Mouse (Mus musculus) liver, postnatal 0 days (tissue): Measurements from ENCODE around the gene Rims4. TPM values are rescaled to one million over a fixed set of nuclear protein-coding genes. Genes with fewer than 3 reads are reported as not detected.

Experiments used
- ATAC-seq: fragments of 200-750 bp; cut with Nextera tagmentation; 2 replicates; pipeline ENCODE4 v1.8.0; 2017; ENCODE audit warnings: mild to moderate bottlenecking, moderate library complexity
- DNase-seq: peaks from one replicate; pipeline ENCODE4 v3.0.0-alpha.2; 2016
- H3K27ac ChIP-seq: fragments of 300-500 bp; sonication (generic); 2 replicates; pipeline ENCODE4 v1.5.1; 2014; ENCODE audit warnings: antibody characterized with exemption, moderate library complexity, mild to moderate bottlenecking, low read depth
- H3K27me3 ChIP-seq: fragments of 300-500 bp; sonication (generic); 2 replicates; pipeline ENCODE4 v1.6.1; 2014; ENCODE audit warnings: low read length, control low read depth, mixed read lengths; ENCODE audit not compliant: insufficient read depth
- H3K36me3 ChIP-seq: fragments of 300-500 bp; sonication (generic); replicated peaks from 2 replicates; pipeline ENCODE4 v1.6.1; 2014; ENCODE audit warnings: mild to moderate bottlenecking, control low read depth, low read length, moderate library complexity, mixed read lengths; ENCODE audit not compliant: insufficient read depth
- H3K4me1 ChIP-seq: fragments of 300-500 bp; sonication (generic); 2 replicates; pipeline ENCODE4 v1.6.1; 2014; ENCODE audit warnings: antibody characterized with exemption, mild to moderate bottlenecking, control low read depth; ENCODE audit not compliant: insufficient read depth
- H3K4me2 ChIP-seq: fragments of 300-500 bp; sonication (generic); 2 replicates; pipeline ENCODE4 v1.6.1; 2014; ENCODE audit warnings: low read depth, mild to moderate bottlenecking, low read length, moderate library complexity, mixed read lengths
- H3K4me3 ChIP-seq: fragments of 300-500 bp; sonication (generic); 2 replicates; pipeline ENCODE4 v1.5.1; 2014; ENCODE audit warnings: low read depth, low read length
- H3K9ac ChIP-seq: fragments of 300-500 bp; sonication (generic); replicated peaks from 2 replicates; pipeline ENCODE4 v1.6.1; 2014; ENCODE audit warnings: mild to moderate bottlenecking, moderate library complexity
- H3K9me3 ChIP-seq: fragments of 300-500 bp; sonication (generic); 2 replicates; pipeline ENCODE4 v1.6.1; 2016; ENCODE audit warnings: mild to moderate bottlenecking, control low read depth, low read length, mixed read lengths
- CTCF ChIP-seq: sonication (generic); IDR thresholded peaks from 2 replicates; pipeline ENCODE4 v1.5.1; 2016; ENCODE audit warnings: antibody characterized with exemption, low read depth
- EP300 ChIP-seq: IDR thresholded peaks from 2 replicates; pipeline ENCODE4 v1.6.1; 2016; ENCODE audit warnings: antibody characterized with exemption, low read depth, mild to moderate bottlenecking
- WGBS: fragments of 180-500 bp; shearing (Covaris S2); extraction: QIAGEN DNeasy Blood & Tissue Kit; methylation state at CpG from one replicate; pipeline ENCODE4 v1.1.7; 2014; ENCODE audit not compliant: insufficient replicate concordance; 5-methylcytosine and 5-hydroxymethylcytosine counted together
- polyA plus RNA-seq: library from polyadenylated mRNA; unstranded; fragments of >200 nt; fragmentation: Nextera tagmentation; extraction: Ambion mirVana; gene quantifications from 2 replicates; pipeline ENCODE4 v1.2.1, GENCODE M21; 2015

Rims4 gene
- polyA plus RNA-seq, 1 experiment from 2014 or later: 1.1 TPM

DNA sequence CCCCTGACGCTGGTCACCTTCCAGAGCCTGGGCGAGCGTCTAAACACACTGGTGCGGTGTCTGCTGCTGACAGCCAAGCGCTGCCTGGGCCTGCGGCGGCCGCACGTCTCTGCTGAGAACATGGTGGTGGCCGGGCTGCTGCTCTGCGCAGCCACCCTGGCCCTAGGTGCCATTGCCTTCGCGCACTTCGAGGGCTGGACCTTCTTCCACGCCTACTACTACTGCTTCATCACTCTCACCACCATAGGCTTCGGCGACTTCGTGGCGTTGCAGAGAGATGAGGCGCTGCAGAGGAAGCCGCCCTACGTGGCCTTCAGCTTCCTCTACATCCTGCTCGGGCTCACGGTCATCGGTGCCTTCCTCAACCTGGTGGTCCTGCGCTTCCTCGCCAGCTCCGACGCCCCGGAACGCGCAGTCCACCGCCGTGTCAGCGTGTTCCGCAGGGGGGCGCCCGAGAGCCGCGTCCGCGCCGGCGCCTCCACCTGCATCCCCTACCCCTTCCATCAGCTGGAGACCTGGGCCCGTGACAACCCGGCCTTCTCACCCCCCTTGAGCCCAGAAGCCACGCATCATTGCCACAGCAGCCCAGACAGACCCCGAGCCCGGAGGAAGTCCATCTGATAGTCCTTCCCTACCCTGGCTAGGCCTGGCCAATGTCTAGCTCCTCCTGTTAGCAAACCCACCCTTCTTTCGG, 60.1 kb downstream of the Rims4 start:
- Histone ChIP-seq H3K9me3 (no peaks in the 10 kb centered on the region), H3K36me3 (no peaks in the 10 kb centered on the region), H3K27me3 (peaks cover 49% of the 10 kb centered on the region), H3K27ac (no peak overlapping the region), H3K4me2 (no peak overlapping the region), H3K4me1 (no peaks in the 10 kb centered on the region), H3K9ac (no peak overlapping the region), H3K4me3 (no peak overlapping the region)
- ATAC-seq (no peak), DNase-seq (peak; percentile 53)
- WGBS: 14% methylated on average over 45 of the region's 50 CpGs
- no peak for TF ChIP-seq EP300
- TF ChIP-seq CTCF: peak; percentile 79

DNA sequence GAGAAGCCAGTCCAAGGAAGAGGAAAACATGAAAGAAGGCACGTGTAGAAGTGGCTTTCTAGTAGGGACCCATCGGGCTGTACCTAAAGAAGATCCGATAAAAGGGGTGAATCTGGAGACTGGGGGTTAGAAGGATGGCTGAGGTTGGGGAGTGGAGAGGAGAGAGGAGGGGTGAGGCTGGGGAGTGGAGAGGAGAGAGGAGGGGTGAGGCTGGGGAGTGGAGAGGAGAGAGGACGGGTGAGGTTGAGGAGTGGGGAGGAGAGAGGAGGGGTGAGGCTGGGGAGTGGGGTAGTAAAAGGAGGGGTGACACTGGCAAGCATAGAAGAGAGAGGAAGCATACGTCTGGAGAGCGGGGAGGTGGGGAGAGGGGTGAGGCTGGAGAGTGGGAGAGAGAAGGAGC, 61.2 kb downstream of the Rims4 start:
- no peaks in the 10 kb centered on the region for H3K4me1 ChIP-seq
- ATAC-seq: no peak
- 73% methylated on average over 6 of the region's 6 CpGs for WGBS

DNA sequence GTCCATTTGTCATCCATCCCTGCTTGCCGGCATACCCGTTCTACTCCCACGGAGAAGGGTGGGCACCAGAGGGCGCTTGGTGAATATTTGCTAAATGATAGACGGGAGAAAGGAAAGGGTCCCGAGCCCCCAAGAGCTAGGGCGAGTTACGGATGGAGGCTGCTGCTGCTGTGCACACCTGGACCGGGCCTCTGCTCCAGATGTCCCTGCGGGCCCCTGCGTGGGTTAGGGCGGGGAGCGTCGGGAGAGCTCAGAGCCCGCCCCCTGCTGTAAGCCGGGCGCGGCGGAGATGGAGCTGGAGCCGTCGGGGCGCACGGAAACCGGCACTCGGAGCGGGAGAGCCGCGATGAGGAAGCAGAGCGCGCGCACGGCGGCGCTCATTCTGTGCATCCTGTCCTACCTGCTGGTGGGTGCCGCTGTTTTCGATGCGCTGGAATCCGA, 65.0 kb downstream of the Rims4 start, which contains the start of gene Kcnk15:
Gene Kcnk15 (plus strand): TSS at position 191 of the 441 bp plus-strand sequence.
- H3K9me3 ChIP-seq: no peaks in the 10 kb centered on the region
- H3K4me2 ChIP-seq: no peak within 1 kb of the TSS
- H3K36me3 ChIP-seq: no peaks in the 10 kb centered on the region
- no peak within 1 kb of the TSS for H3K9ac ChIP-seq
- peak; percentile 16 for DNase-seq
- H3K27ac ChIP-seq: no peak within 1 kb of the TSS
- H3K4me3 ChIP-seq: no peak within 1 kb of the TSS
- WGBS: 1% methylated on average over 36 of the region's 38 CpGs
- peak; percentile 27 for TF ChIP-seq CTCF
- TF ChIP-seq EP300: no peak
- H3K4me1 ChIP-seq: no peaks in the 10 kb centered on the region
- ATAC-seq: no peak
- peaks cover 63% of the 10 kb centered on the region for H3K27me3 ChIP-seq

More for the DNA sequence above, 61.2 kb downstream of the Rims4 start:
- H3K36me3 ChIP-seq: no peaks in the 10 kb centered on the region
- H3K27me3 ChIP-seq: peaks cover 55% of the 10 kb centered on the region
- TF ChIP-seq CTCF: no peak
- TF ChIP-seq EP300: no peak
- no peak overlapping the region for H3K4me3 ChIP-seq
- no peak overlapping the region for H3K4me2 ChIP-seq
- no peak overlapping the region for H3K27ac ChIP-seq
- DNase-seq: no peak
- H3K9ac ChIP-seq: no peak overlapping the region
- no peaks in the 10 kb centered on the region for H3K9me3 ChIP-seq

DNA sequence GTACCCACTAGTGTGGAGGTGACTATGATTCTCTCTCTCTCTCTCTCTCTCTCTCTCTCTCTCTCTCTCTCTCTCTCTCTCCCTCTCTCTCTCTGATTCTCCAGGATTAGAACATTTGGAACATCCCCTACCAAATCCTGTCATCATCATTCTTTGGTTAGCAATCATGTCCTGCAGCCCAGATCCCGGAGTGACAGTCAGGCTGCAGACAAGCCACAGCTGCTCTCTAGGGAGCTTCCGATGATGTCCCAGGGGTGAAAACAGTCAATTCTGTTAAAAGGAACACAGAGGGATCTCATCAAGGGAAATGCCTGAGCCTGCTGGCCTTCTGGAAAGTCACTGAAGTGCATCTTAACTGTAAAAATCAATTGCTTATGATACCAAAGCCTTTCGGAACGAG, 76.4 kb downstream of the Rims4 start:
- no peak for TF ChIP-seq CTCF
- TF ChIP-seq EP300: no peak
- Histone ChIP-seq H3K36me3 (no peaks in the 10 kb centered on the region), H3K4me3 (no peak overlapping the region), H3K9ac (no peak overlapping the region), H3K27me3 (no peaks in the 10 kb centered on the region), H3K9me3 (no peaks in the 10 kb centered on the region), H3K4me2 (no peak overlapping the region), H3K27ac (no peak overlapping the region), H3K4me1 (no peaks in the 10 kb centered on the region)
- ATAC-seq (no peak), DNase-seq (no peak)
- WGBS: 63% methylated on average over 4 of the region's 4 CpGs

DNA sequence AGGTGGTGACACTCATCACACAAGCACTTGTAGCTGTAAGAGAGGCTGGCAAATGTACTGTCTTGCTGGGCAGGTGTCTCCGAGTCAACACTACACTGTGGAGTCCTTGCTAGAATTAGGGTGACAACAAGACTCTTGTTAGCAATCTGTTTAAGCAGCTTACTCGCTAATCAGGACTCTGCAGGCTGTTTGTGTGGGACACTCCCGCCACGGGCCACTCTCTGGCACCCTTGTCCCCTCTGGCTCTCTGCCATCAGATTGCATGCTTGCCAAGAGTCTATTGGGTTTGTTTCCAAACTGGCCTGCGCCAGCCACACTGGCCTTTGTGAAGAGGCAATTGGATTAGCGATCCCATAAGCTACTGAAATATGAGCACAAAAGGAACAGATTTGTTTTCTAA, 79.0 kb downstream of the Rims4 start:
- 47% methylated on average over 6 of the region's 6 CpGs for WGBS
- TF ChIP-seq EP300 (no peak), CTCF (no peak)
- no peak overlapping the region for H3K4me2 ChIP-seq
- H3K4me1 ChIP-seq: no peaks in the 10 kb centered on the region
- H3K27ac ChIP-seq: no peak overlapping the region
- no peaks in the 10 kb centered on the region for H3K9me3 ChIP-seq
- DNase-seq (peak; percentile 83), ATAC-seq (peak; percentile 86)
- no peak overlapping the region for H3K4me3 ChIP-seq
- H3K9ac ChIP-seq: no peak overlapping the region
- H3K36me3 ChIP-seq: no peaks in the 10 kb centered on the region
- H3K27me3 ChIP-seq: no peaks in the 10 kb centered on the region

DNA sequence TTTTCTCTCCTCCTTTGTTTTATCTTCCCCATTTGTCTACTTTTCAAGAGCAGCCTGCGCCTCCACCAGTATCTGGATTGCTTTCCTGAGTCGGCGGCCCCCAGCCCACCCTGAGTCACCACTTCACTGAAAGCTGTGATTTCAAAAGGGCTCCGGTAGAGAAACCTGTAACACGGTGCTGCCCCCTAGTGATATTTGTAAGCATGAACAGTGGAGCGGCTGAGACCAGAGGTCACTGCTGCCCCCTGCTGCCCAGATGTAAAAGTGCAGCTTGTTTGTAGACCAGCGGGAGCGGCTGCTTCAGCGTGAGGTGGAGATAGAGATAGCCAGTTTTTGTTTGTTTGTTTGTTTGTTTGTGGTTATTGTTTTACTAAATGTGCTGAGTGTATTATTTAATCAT, 80.4 kb downstream of the Rims4 start:
- peak; percentile 80 for DNase-seq
- 24% methylated on average over 9 of the region's 9 CpGs for WGBS
- peak; percentile 73 for ATAC-seq
- H3K4me3 ChIP-seq: no peak overlapping the region
- H3K27me3 ChIP-seq: no peaks in the 10 kb centered on the region
- no peak overlapping the region for H3K9ac ChIP-seq
- H3K4me2 ChIP-seq: no peak overlapping the region
- TF ChIP-seq EP300 (no peak), CTCF (peak; percentile 99)
- H3K27ac ChIP-seq: no peak overlapping the region
- no peaks in the 10 kb centered on the region for H3K4me1 ChIP-seq
- H3K9me3 ChIP-seq: no peaks in the 10 kb centered on the region
- H3K36me3 ChIP-seq: no peaks in the 10 kb centered on the region
